Mouse (Mus musculus): ENCODE results near the gene Pbx3. TPM values are rescaled to one million over a fixed set of nuclear protein-coding genes. Genes with fewer than 3 reads are reported as not detected.

Pbx3 gene
- polyA plus RNA-seq, 1 experiment from 2014 or later: 19.1 TPM

DNA sequence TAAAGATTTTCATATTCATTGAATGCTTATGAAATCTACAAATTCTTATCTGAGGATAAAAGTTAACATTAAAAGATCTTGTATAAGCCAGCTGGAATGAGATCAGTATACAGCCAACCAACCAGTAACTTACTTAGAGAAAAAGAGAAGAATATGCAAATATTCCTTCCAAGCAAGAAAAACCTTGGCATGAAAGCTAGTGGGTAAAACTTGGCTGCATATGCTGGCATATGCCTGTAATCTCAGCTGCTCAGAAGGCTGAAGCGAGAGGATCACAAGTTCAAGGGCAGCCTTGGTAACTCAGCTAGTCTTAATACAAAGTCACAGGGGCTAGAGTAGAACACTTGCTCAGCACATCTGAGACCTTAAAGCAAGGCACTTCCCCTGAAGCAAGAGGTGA, 153.8 kb downstream of the Pbx3 start:
- 87% methylated on average over 1 of the region's 1 CpGs for WGBS
- no peak overlapping the region for H3K4me2 ChIP-seq
- H3K9ac ChIP-seq: no peak overlapping the region
- H3K9me3 ChIP-seq: no peaks in the 10 kb centered on the region
- no peaks in the 10 kb centered on the region for H3K36me3 ChIP-seq
- no peak overlapping the region for H3K27ac ChIP-seq (replicated peaks)
- H3K4me1 ChIP-seq: no peaks in the 10 kb centered on the region
- H3K27me3 ChIP-seq (replicated peaks): no peaks in the 10 kb centered on the region
- no peak for ATAC-seq (ENCODE audit: extremely low read depth, insufficient number of reproducible peaks, low FRiP score, low TSS enrichment)
- H3K4me3 ChIP-seq: no peak overlapping the region

DNA sequence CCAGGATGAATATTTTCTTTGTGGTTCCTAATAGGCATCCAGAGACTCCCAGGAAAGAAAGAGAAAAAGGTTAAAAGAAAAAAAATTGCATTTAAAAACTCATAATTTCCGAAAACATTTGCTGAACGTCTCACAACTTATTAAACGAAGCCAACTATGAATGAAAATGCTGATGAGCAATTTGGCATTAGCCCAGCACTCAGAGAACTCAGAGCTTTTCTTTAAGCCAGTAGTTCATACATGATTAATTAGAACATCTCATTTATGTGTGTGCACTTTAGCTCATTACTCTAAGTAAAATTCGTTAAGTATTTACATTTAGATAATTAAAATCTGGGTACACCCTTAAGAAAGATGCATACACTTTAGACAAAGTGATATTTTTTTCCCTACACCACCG, 155.3 kb downstream of the Pbx3 start:
- Histone ChIP-seq H3K36me3 (peaks cover 5% of the 10 kb centered on the region; the same call in 1 of the 2 replicates), H3K4me1 (no peaks in the 10 kb centered on the region), H3K4me2 (no peak overlapping the region), H3K27ac (replicated peaks) (no peak overlapping the region), H3K9ac (no peak overlapping the region), H3K27me3 (replicated peaks) (no peaks in the 10 kb centered on the region), H3K4me3 (no peak overlapping the region), H3K9me3 (no peaks in the 10 kb centered on the region)
- WGBS: 85% methylated on average over 5 of the region's 5 CpGs
- ATAC-seq (ENCODE audit: extremely low read depth, insufficient number of reproducible peaks, low FRiP score, low TSS enrichment): no peak

DNA sequence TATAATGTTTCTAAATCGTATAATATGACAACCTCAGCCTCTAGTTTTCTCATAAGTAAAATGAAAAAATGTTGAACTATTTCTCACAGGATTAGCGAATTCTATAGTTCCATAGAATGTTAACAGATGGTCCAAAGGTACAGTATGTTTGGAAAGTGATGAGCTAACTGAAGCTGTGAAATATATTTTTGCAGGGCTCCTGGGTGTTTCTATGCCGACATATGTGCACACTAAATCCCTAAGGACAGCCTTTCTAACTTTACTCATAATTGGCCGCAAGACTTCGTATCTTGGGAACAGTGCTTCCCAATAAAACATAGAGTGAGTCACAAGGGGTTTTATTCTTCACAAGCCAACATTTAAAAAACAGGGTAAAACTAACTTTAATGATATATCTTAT, 157.4 kb downstream of the Pbx3 start:
- Histone ChIP-seq H3K4me2 (no peak overlapping the region), H3K4me3 (no peak overlapping the region), H3K9ac (no peak overlapping the region), H3K27me3 (replicated peaks) (no peaks in the 10 kb centered on the region), H3K36me3 (peaks cover 17% of the 10 kb centered on the region), H3K9me3 (no peaks in the 10 kb centered on the region), H3K4me1 (no peaks in the 10 kb centered on the region), H3K27ac (replicated peaks) (no peak overlapping the region)
- no peak for ATAC-seq (ENCODE audit: extremely low read depth, insufficient number of reproducible peaks, low FRiP score, low TSS enrichment)
- WGBS: 87% methylated on average over 5 of the region's 5 CpGs

DNA sequence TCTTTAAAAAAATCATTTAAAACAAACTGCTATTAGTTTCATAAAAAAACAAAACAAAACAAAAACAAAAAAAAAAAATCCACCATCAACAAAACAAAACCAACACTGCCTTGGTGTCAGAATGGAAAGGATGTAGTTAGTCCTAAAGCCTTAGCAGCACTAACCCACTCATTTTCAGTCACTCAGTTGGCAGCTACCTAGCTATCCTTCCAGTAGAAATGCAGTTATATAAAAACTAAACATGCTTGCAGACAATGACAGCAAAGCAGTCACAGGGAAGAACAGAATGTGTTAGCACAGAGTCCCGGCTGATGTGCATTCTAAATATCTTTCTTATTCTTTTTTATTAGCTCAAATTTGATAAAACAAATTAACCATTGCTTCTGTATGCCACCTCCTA, 160.5 kb downstream of the Pbx3 start:
- no peaks in the 10 kb centered on the region for H3K27me3 ChIP-seq (replicated peaks)
- H3K4me1 ChIP-seq: no peaks in the 10 kb centered on the region
- H3K9me3 ChIP-seq: no peaks in the 10 kb centered on the region
- H3K4me3 ChIP-seq: no peak overlapping the region
- H3K36me3 ChIP-seq: peaks cover 17% of the 10 kb centered on the region
- no peak overlapping the region for H3K9ac ChIP-seq
- ATAC-seq (ENCODE audit: extremely low read depth, insufficient number of reproducible peaks, low FRiP score, low TSS enrichment): no peak
- no peak overlapping the region for H3K27ac ChIP-seq (replicated peaks)
- 84% methylated on average over 1 of the region's 1 CpGs for WGBS
- H3K4me2 ChIP-seq: no peak overlapping the region

DNA sequence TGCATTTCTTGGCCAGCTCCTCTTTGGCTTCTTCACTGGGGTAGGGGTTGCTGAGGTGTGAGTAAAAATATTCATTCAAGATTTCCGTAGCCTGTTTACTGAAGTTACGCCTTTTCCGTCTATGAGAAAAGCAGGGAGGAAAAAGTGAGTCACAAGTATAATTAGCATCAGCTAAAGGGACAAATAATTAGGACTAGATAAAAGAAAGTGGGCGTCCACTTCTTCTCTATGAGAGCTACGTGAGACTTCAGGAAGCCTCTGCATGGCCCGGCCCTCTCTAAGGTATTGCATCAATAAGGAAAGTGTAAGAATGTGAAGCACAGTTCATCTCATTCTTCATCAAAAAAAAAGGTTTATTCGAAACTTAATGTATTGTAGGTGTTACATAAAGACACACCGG, 168.1 kb downstream of the Pbx3 start:
- H3K9ac ChIP-seq: no peak overlapping the region
- no peaks in the 10 kb centered on the region for H3K4me1 ChIP-seq
- ATAC-seq (ENCODE audit: extremely low read depth, insufficient number of reproducible peaks, low FRiP score, low TSS enrichment): no peak
- no peak overlapping the region for H3K4me2 ChIP-seq
- no peak overlapping the region for H3K27ac ChIP-seq (replicated peaks)
- no peak overlapping the region for H3K4me3 ChIP-seq
- no peaks in the 10 kb centered on the region for H3K9me3 ChIP-seq
- WGBS: 91% methylated on average over 8 of the region's 8 CpGs
- H3K27me3 ChIP-seq (replicated peaks): no peaks in the 10 kb centered on the region
- peaks cover 27% of the 10 kb centered on the region for H3K36me3 ChIP-seq

DNA sequence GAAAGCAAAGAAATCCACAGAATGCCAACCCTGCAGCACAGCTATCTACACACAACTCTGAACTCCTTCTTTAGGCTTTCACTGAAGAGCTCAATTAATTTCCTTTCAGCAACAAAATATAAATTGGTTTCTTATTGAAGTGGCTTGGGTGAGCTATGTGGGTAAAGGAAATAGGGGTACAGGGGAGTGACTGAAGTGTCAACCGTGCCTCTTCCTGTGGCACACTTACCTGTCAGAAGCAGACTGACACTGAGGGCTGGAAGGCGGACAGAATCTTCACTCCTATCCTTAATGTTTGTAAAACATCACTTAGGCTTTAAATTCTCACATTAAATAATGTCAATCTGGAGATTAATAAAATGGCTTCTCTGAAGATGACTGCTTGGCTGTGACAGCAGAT, 168.6 kb downstream of the Pbx3 start:
- no peaks in the 10 kb centered on the region for H3K27me3 ChIP-seq (replicated peaks)
- no peak overlapping the region for H3K9ac ChIP-seq
- no peak overlapping the region for H3K27ac ChIP-seq (replicated peaks)
- H3K4me1 ChIP-seq: no peaks in the 10 kb centered on the region
- ATAC-seq (ENCODE audit: extremely low read depth, insufficient number of reproducible peaks, low FRiP score, low TSS enrichment): no peak
- no peaks in the 10 kb centered on the region for H3K9me3 ChIP-seq
- 89% methylated on average over 2 of the region's 2 CpGs for WGBS
- no peak overlapping the region for H3K4me2 ChIP-seq
- H3K36me3 ChIP-seq: peaks cover 27% of the 10 kb centered on the region
- no peak overlapping the region for H3K4me3 ChIP-seq

DNA sequence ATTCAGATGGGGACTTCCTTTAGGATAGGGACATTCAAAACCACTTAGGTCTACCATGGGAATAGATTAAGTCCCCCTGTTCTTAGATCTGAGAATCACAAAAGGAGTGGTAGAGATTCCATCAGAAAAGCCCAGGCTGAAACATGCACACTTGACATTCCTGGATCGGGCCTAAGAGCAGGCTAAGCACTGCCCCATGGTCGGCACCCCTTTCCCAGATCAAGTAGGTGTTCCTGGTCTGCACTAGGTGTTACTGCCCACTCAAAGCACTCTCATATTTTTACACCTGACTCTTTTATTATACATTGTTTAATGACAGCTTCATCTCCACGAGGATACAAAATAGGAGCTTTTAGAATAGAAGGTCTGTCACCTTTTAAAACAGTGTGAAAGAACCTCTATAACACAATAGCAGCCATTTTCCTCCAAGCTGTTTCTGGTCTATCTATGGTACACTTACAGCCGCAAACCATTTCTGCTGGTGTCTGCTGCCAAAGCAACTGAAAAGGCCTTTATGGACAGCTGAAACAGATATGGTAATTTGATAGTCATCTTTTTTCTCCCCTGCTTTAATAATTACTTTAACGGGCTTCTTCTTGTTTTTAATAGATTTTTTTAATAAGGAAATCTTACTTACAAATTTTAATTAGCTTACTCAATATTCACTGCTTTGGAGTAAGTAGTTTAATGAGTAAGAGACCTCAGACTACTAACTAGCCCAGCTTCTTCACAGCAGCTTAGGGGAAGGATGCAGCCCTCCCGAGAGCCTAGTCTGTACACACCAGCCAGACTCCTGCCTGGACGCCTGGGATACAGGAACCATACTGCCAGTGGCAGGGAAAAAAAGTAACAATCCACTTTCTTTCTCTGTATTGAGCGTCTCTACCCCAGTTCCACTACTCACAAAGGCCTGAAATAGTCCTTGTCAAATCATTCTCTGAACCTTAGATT, 178.8 kb downstream of the Pbx3 start:
- Histone ChIP-seq H3K9ac (0 out of 2 replicates have a peak overlapping the region, but pooled peaks have one; percentile 2), H3K27me3 (replicated peaks) (no peaks in the 10 kb centered on the region), H3K4me1 (peaks cover 17% of the 10 kb centered on the region), H3K9me3 (no peaks in the 10 kb centered on the region), H3K4me2 (no peak overlapping the region), H3K36me3 (no peaks in the 10 kb centered on the region), H3K27ac (replicated peaks) (no peak overlapping the region), H3K4me3 (no peak overlapping the region)
- 63% methylated on average over 8 of the region's 8 CpGs for WGBS
- no peak for ATAC-seq (ENCODE audit: extremely low read depth, insufficient number of reproducible peaks, low FRiP score, low TSS enrichment)

GRCm38 (mm10) chr2:34193276-34193675, 179.7 kb downstream of the Pbx3 start:
- ATAC-seq (ENCODE audit: extremely low read depth, insufficient number of reproducible peaks, low FRiP score, low TSS enrichment): no peak
- whole genome bisulfite sequencing: 53% methylated on average over 5 of the region's 5 CpGs

GRCm38 (mm10) chr2:34187366-34187765, 185.6 kb downstream of the Pbx3 start:
- H3K27ac ChIP-seq (replicated peaks): no peak overlapping the region
- H3K27me3 ChIP-seq (replicated peaks): no peaks in the 10 kb centered on the region
- H3K9ac ChIP-seq: no peak overlapping the region
- no peak for ATAC-seq (ENCODE audit: extremely low read depth, insufficient number of reproducible peaks, low FRiP score, low TSS enrichment)
- no peaks in the 10 kb centered on the region for H3K9me3 ChIP-seq
- WGBS: 78% methylated on average over 2 of the region's 2 CpGs
- no peak overlapping the region for H3K4me2 ChIP-seq
- no peak overlapping the region for H3K4me3 ChIP-seq
- H3K36me3 ChIP-seq: peaks cover 9% of the 10 kb centered on the region; the same call in 1 of the 2 replicates
- no peaks in the 10 kb centered on the region for H3K4me1 ChIP-seq

More at GRCm38 (mm10) chr2:34193276-34193675, 179.7 kb downstream of the Pbx3 start:
- no peaks in the 10 kb centered on the region for H3K9me3 ChIP-seq
- H3K4me1 ChIP-seq: peaks cover 17% of the 10 kb centered on the region
- no peak overlapping the region for H3K4me3 ChIP-seq
- no peaks in the 10 kb centered on the region for H3K36me3 ChIP-seq
- no peaks in the 10 kb centered on the region for H3K27me3 ChIP-seq (replicated peaks)
- no peak overlapping the region for H3K27ac ChIP-seq (replicated peaks)
- H3K9ac ChIP-seq: no peak overlapping the region
- H3K4me2 ChIP-seq: no peak overlapping the region

DNA sequence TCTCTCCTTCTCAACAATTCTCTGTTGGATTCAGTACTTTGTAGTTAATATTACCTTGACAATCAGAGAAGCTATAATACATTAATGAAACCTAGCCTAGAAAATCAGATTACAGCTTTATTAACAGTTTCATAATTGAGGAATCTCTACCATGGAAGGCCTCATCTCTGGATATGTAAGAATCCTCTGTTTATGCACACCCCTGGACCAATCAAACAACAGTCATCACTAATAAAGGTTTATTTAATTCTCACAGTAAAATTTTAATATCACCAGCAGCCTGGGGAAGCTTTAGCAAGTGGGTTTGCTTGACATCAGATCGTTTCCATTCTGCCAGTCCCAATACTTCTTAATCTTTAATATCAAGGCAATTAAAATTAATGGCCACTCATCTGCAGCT, 191.3 kb downstream of the Pbx3 start:
- 86% methylated on average over 1 of the region's 1 CpGs for WGBS
- H3K36me3 ChIP-seq: peaks cover 20% of the 10 kb centered on the region
- no peaks in the 10 kb centered on the region for H3K4me1 ChIP-seq
- no peaks in the 10 kb centered on the region for H3K9me3 ChIP-seq
- no peak overlapping the region for H3K9ac ChIP-seq
- no peaks in the 10 kb centered on the region for H3K27me3 ChIP-seq (replicated peaks)
- H3K4me2 ChIP-seq: no peak overlapping the region
- ATAC-seq (ENCODE audit: extremely low read depth, insufficient number of reproducible peaks, low FRiP score, low TSS enrichment): no peak
- H3K4me3 ChIP-seq: no peak overlapping the region
- H3K27ac ChIP-seq (replicated peaks): no peak overlapping the region

GRCm38 (mm10) chr2:34179299-34179698, 193.6 kb downstream of the Pbx3 start:
- Histone ChIP-seq H3K27ac (replicated peaks) (no peak overlapping the region), H3K4me2 (no peak overlapping the region), H3K36me3 (peaks cover 23% of the 10 kb centered on the region), H3K9ac (no peak overlapping the region), H3K4me3 (no peak overlapping the region), H3K9me3 (no peaks in the 10 kb centered on the region), H3K4me1 (no peaks in the 10 kb centered on the region), H3K27me3 (replicated peaks) (no peaks in the 10 kb centered on the region)
- no peak for ATAC-seq (ENCODE audit: extremely low read depth, insufficient number of reproducible peaks, low FRiP score, low TSS enrichment)
- WGBS: 82% methylated on average over 1 of the region's 1 CpGs

GRCm38 (mm10) chr2:34178653-34179052, 194.3 kb downstream of the Pbx3 start:
- Histone ChIP-seq H3K9me3 (no peaks in the 10 kb centered on the region), H3K27ac (replicated peaks) (no peak overlapping the region), H3K9ac (no peak overlapping the region), H3K4me2 (no peak overlapping the region), H3K4me3 (no peak overlapping the region), H3K36me3 (peaks cover 28% of the 10 kb centered on the region), H3K27me3 (replicated peaks) (no peaks in the 10 kb centered on the region), H3K4me1 (no peaks in the 10 kb centered on the region)
- ATAC-seq (ENCODE audit: extremely low read depth, insufficient number of reproducible peaks, low FRiP score, low TSS enrichment): no peak
